Mouse (Mus musculus) spleen, adult 2 months (tissue): ENCODE data around the gene Apc2.

Experiments used
- CTCF ChIP-seq: fragments of 200-500 bp; IDR thresholded peaks from 2 replicates; pipeline ENCODE4 v1.5.1; 2011; ENCODE audit warnings: mild to moderate bottlenecking, inconsistent platforms; ENCODE audit not compliant: insufficient read depth, insufficient read length, insufficient replicate concordance; ENCODE audit errors: extremely low read depth
- POLR2A ChIP-seq: fragments of 200-500 bp; IDR thresholded peaks from 2 replicates; pipeline ENCODE4 v1.6.1; 2011; ENCODE audit warnings: low read depth, low read length, inconsistent platforms

DNA sequence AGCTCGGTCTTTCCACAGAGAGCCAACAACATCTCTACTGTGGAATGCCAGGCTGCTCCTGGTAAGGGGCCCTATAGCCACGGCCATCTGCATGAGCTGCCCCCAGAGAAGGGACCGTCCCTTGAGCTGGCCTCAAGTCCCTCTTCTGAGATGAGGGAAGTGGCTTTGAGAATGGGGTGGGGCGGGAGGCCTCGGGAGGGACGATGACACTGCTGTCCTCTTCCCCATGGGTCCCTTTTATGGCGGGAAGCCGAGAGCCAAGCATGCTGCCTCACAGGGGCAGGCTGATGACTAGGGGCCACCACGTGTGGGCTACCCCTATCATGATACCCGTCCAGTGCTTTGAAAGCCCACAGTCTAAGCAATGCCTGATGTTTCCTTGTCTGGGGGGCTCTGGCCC is 21.2 kb downstream of the Apc2 start:
- TF ChIP-seq POLR2A: no peak
- no peak for TF ChIP-seq CTCF
